Mouse (Mus musculus): ENCODE results near the gene Olfr1329. TPM values are rescaled to one million over a fixed set of nuclear protein-coding genes. Genes with fewer than 3 reads are reported as not detected.
"Not testable (repeated sequence)": the region's sequence is repeated elsewhere in the genome, so short reads cannot be mapped to it uniquely, and the experiment has no call there.

Olfr1329 gene
- not detected in 2 replicates for polyA plus RNA-seq (2014; fragmentation: Nextera tagmentation; extraction: Ambion mirVana)

GRCm38 (mm10) chr4:118917365-118917764 lies at the start of gene Olfr1329:
Gene Olfr1329, minus strand, starts transcription at chr4:118917465.
- not testable (repeated sequence) for H3K4me1 ChIP-seq (ENCODE audit: control insufficient read depth, insufficient read depth, low read length); ATAC-seq (ENCODE audit: low read depth); H3K27ac ChIP-seq (ENCODE audit: low read depth, low read length); H3K9ac ChIP-seq (replicated peaks; ENCODE audit: low read depth, low read length); H3K4me3 ChIP-seq (ENCODE audit: low read depth, low read length); H3K4me2 ChIP-seq (ENCODE audit: low read depth, low read length); H3K27me3 ChIP-seq (ENCODE audit: control insufficient read depth, insufficient read depth, low read length); H3K9me3 ChIP-seq (ENCODE audit: control insufficient read depth, low read length); H3K36me3 ChIP-seq (ENCODE audit: control insufficient read depth, insufficient read depth, low read length)
- WGBS, result 63% methylated on average over 2 of the region's 2 CpGs

GRCm38 (mm10) chr4:118961141-118961628 lies 43.9 kb upstream of the Olfr1329 start, which contains the start of gene Lao1:
Gene Lao1, plus strand, starts transcription at chr4:118961578.
- H3K9ac ChIP-seq (replicated peaks; ENCODE audit: low read depth, low read length), result no peak within 1 kb of the TSS
- no peak for ATAC-seq (ENCODE audit: low read depth)
- no peak within 1 kb of the TSS for H3K27ac ChIP-seq (ENCODE audit: low read depth, low read length)
- WGBS, result 87% methylated on average over 2 of the region's 2 CpGs
- H3K27me3 ChIP-seq (ENCODE audit: control insufficient read depth, insufficient read depth, low read length), result no peaks in the 10 kb centered on the region
- H3K4me3 ChIP-seq (ENCODE audit: low read depth, low read length), result no peak within 1 kb of the TSS
- H3K4me2 ChIP-seq (ENCODE audit: low read depth, low read length), result no peak within 1 kb of the TSS
- no peaks in the 10 kb centered on the region for H3K4me1 ChIP-seq (ENCODE audit: control insufficient read depth, insufficient read depth, low read length)
- H3K9me3 ChIP-seq (ENCODE audit: control insufficient read depth, low read length), result no peaks in the 10 kb centered on the region
- H3K36me3 ChIP-seq (ENCODE audit: control insufficient read depth, insufficient read depth, low read length), result no peaks in the 10 kb centered on the region

- no peaks in the 10 kb centered on the region for H3K4me1 ChIP-seq (ENCODE audit: control insufficient read depth, insufficient read depth, low read length)
- no peaks in the 10 kb centered on the region for H3K9me3 ChIP-seq (ENCODE audit: control insufficient read depth, low read length)
- no peaks in the 10 kb centered on the region for H3K27me3 ChIP-seq (ENCODE audit: control insufficient read depth, insufficient read depth, low read length)
- H3K4me2 ChIP-seq (ENCODE audit: low read depth, low read length), result no peak overlapping the region
- ATAC-seq (ENCODE audit: low read depth), result no peak
- 95% methylated on average over 7 of the region's 7 CpGs for WGBS
- H3K9ac ChIP-seq (replicated peaks; ENCODE audit: low read depth, low read length), result no peak overlapping the region
- no peak overlapping the region for H3K4me3 ChIP-seq (ENCODE audit: low read depth, low read length)
- H3K36me3 ChIP-seq (ENCODE audit: control insufficient read depth, insufficient read depth, low read length), result no peaks in the 10 kb centered on the region
- H3K27ac ChIP-seq (ENCODE audit: low read depth, low read length), result no peak overlapping the region
Measured at GRCm38 (mm10) chr4:118958812-118959211, 41.5 kb upstream of the Olfr1329 start.

- Histone ChIP-seq H3K27me3 (ENCODE audit: control insufficient read depth, insufficient read depth, low read length) (no peaks in the 10 kb centered on the region), H3K36me3 (ENCODE audit: control insufficient read depth, insufficient read depth, low read length) (no peaks in the 10 kb centered on the region), H3K27ac (ENCODE audit: low read depth, low read length) (no peak within 1 kb of the TSS), H3K9me3 (ENCODE audit: control insufficient read depth, low read length) (no peaks in the 10 kb centered on the region), H3K9ac (replicated peaks; ENCODE audit: low read depth, low read length) (no peak within 1 kb of the TSS), H3K4me1 (ENCODE audit: control insufficient read depth, insufficient read depth, low read length) (no peaks in the 10 kb centered on the region), H3K4me3 (ENCODE audit: low read depth, low read length) (no peak within 1 kb of the TSS), H3K4me2 (ENCODE audit: low read depth, low read length) (no peak within 1 kb of the TSS)
- no peak for ATAC-seq (ENCODE audit: low read depth)
- 58% methylated on average over 2 of the region's 2 CpGs for WGBS
Measured at GRCm38 (mm10) chr4:118938512-118938911, 21.2 kb upstream of the Olfr1329 start, which contains the start of gene Olfr1328. Gene Olfr1328, minus strand, starts transcription at chr4:118938612.

- not testable (repeated sequence) for H3K4me1 ChIP-seq (ENCODE audit: control insufficient read depth, insufficient read depth, low read length); H3K27me3 ChIP-seq (ENCODE audit: control insufficient read depth, insufficient read depth, low read length); H3K9me3 ChIP-seq (ENCODE audit: control insufficient read depth, low read length); H3K27ac ChIP-seq (ENCODE audit: low read depth, low read length); H3K36me3 ChIP-seq (ENCODE audit: control insufficient read depth, insufficient read depth, low read length); H3K4me3 ChIP-seq (ENCODE audit: low read depth, low read length); H3K9ac ChIP-seq (replicated peaks; ENCODE audit: low read depth, low read length); ATAC-seq (ENCODE audit: low read depth); H3K4me2 ChIP-seq (ENCODE audit: low read depth, low read length)
- 76% methylated on average over 3 of the region's 3 CpGs for WGBS
Measured at GRCm38 (mm10) chr4:118931326-118931725, 14.1 kb upstream of the Olfr1329 start.

GRCm38 (mm10) chr4:118901981-118902380 lies 15.3 kb downstream of the Olfr1329 start:
- no peak overlapping the region for H3K9ac ChIP-seq (replicated peaks; ENCODE audit: low read depth, low read length)
- H3K9me3 ChIP-seq (ENCODE audit: control insufficient read depth, low read length), result no peaks in the 10 kb centered on the region
- no peaks in the 10 kb centered on the region for H3K4me1 ChIP-seq (ENCODE audit: control insufficient read depth, insufficient read depth, low read length)
- 63% methylated on average over 2 of the region's 2 CpGs for WGBS
- no peaks in the 10 kb centered on the region for H3K27me3 ChIP-seq (ENCODE audit: control insufficient read depth, insufficient read depth, low read length)
- H3K4me3 ChIP-seq (ENCODE audit: low read depth, low read length), result no peak overlapping the region
- ATAC-seq (ENCODE audit: low read depth), result no peak
- H3K4me2 ChIP-seq (ENCODE audit: low read depth, low read length), result no peak overlapping the region
- no peak overlapping the region for H3K27ac ChIP-seq (ENCODE audit: low read depth, low read length)
- H3K36me3 ChIP-seq (ENCODE audit: control insufficient read depth, insufficient read depth, low read length), result no peaks in the 10 kb centered on the region

GRCm38 (mm10) chr4:118888297-118888696 lies 29.0 kb downstream of the Olfr1329 start, which contains the start of gene Olfr1330:
Gene Olfr1330, plus strand, starts transcription at chr4:118888597.
- Histone ChIP-seq H3K27ac (ENCODE audit: low read depth, low read length) (no peak within 1 kb of the TSS), H3K9me3 (ENCODE audit: control insufficient read depth, low read length) (no peaks in the 10 kb centered on the region), H3K36me3 (ENCODE audit: control insufficient read depth, insufficient read depth, low read length) (no peaks in the 10 kb centered on the region), H3K27me3 (ENCODE audit: control insufficient read depth, insufficient read depth, low read length) (no peaks in the 10 kb centered on the region), H3K4me2 (ENCODE audit: low read depth, low read length) (no peak within 1 kb of the TSS), H3K4me1 (ENCODE audit: control insufficient read depth, insufficient read depth, low read length) (no peaks in the 10 kb centered on the region), H3K9ac (replicated peaks; ENCODE audit: low read depth, low read length) (no peak within 1 kb of the TSS), H3K4me3 (ENCODE audit: low read depth, low read length) (no peak within 1 kb of the TSS)
- ATAC-seq (ENCODE audit: low read depth), result no peak
- 83% methylated on average over 1 of the region's 1 CpGs for WGBS

- Histone ChIP-seq H3K4me2 (ENCODE audit: low read depth, low read length) (no peak overlapping the region), H3K9me3 (ENCODE audit: control insufficient read depth, low read length) (no peaks in the 10 kb centered on the region), H3K9ac (replicated peaks; ENCODE audit: low read depth, low read length) (no peak overlapping the region), H3K4me3 (ENCODE audit: low read depth, low read length) (no peak overlapping the region), H3K27ac (ENCODE audit: low read depth, low read length) (no peak overlapping the region), H3K36me3 (ENCODE audit: control insufficient read depth, insufficient read depth, low read length) (no peaks in the 10 kb centered on the region), H3K27me3 (ENCODE audit: control insufficient read depth, insufficient read depth, low read length) (no peaks in the 10 kb centered on the region), H3K4me1 (ENCODE audit: control insufficient read depth, insufficient read depth, low read length) (no peaks in the 10 kb centered on the region)
- no peak for ATAC-seq (ENCODE audit: low read depth)
Measured at GRCm38 (mm10) chr4:118867566-118867965, 49.7 kb downstream of the Olfr1329 start.

Measured in neural tube, embryonic 14.5 days (tissue).